Mouse (Mus musculus) forebrain, embryonic 11.5 days (tissue): Measurements from ENCODE around the gene Adamts12. TPM values are rescaled to one million over a fixed set of nuclear protein-coding genes. Genes with fewer than 3 reads are reported as not detected.

Experiments used
- ATAC-seq: fragments of 200-750 bp; cut with Nextera tagmentation; replicated peaks from 2 replicates; pipeline ENCODE4 v1.8.0; 2017; ENCODE audit warnings: moderate TSS enrichment; ENCODE audit not compliant: low FRiP score
- DNase-seq: peaks from one replicate; pipeline ENCODE4 v3.0.0-alpha.2; 2017; ENCODE audit warnings: low spot score
- H3K27ac ChIP-seq: fragments of 300-500 bp; sonication (generic); 2 replicates; pipeline ENCODE4 v1.5.1; 2014; ENCODE audit warnings: low read depth, low read length
- H3K27me3 ChIP-seq: fragments of 300-500 bp; sonication (generic); 2 replicates; pipeline ENCODE4 v1.6.1; 2014; ENCODE audit warnings: mild to moderate bottlenecking, low read length, mixed read lengths; ENCODE audit not compliant: control insufficient read depth, insufficient read depth
- H3K36me3 ChIP-seq: fragments of 300-500 bp; sonication (generic); 2 replicates; pipeline ENCODE4 v1.6.1; 2014; ENCODE audit warnings: mild to moderate bottlenecking, low read length, moderate library complexity, mixed read lengths; ENCODE audit not compliant: control insufficient read depth, insufficient read depth
- H3K4me1 ChIP-seq: fragments of 300-500 bp; sonication (generic); replicated peaks from 2 replicates; pipeline ENCODE4 v1.6.1; 2014; ENCODE audit warnings: low read length, mixed read lengths; ENCODE audit not compliant: control insufficient read depth, insufficient read depth
- H3K4me2 ChIP-seq: fragments of 300-500 bp; sonication (generic); 2 replicates; pipeline ENCODE4 v1.6.1; 2014; ENCODE audit warnings: low read depth, mild to moderate bottlenecking, low read length, moderate library complexity, mixed read lengths; ENCODE audit not compliant: severe bottlenecking
- H3K4me3 ChIP-seq: fragments of 300-500 bp; sonication (generic); 2 replicates; pipeline ENCODE4 v1.5.1; 2014; ENCODE audit warnings: low read depth, low read length
- H3K9ac ChIP-seq: fragments of 300-500 bp; sonication (generic); 2 replicates; pipeline ENCODE4 v1.6.1; 2014; ENCODE audit warnings: low read length
- H3K9me3 ChIP-seq: fragments of 300-500 bp; sonication (generic); 2 replicates; pipeline ENCODE4 v1.6.1; 2016; ENCODE audit warnings: low read length, mixed read lengths; ENCODE audit not compliant: control insufficient read depth
- WGBS: fragments of 180-500 bp; shearing (Covaris S2); extraction: QIAGEN DNeasy Blood & Tissue Kit; methylation state at CpG from one replicate; pipeline ENCODE4 v1.1.7; 2014; 5-methylcytosine and 5-hydroxymethylcytosine counted together
- polyA plus RNA-seq: library from polyadenylated mRNA; unstranded; fragments of >200 nt; fragmentation: Nextera tagmentation; extraction: Ambion mirVana; gene quantifications from 2 replicates; pipeline ENCODE4 v1.2.1, GENCODE M21; 2014

Gene Adamts12
- polyA plus RNA-seq, 1 experiment from 2014 or later: 2.1 TPM

GRCm38 (mm10) chr15:11198246-11198795 lies 133.7 kb downstream of the Adamts12 start:
- WGBS: 79% methylated on average over 7 of the region's 7 CpGs
- Histone ChIP-seq H3K4me1 (no peaks in the 10 kb centered on the region), H3K4me3 (no peak overlapping the region), H3K27ac (no peak overlapping the region), H3K9ac (no peak overlapping the region), H3K27me3 (no peaks in the 10 kb centered on the region), H3K4me2 (no peak overlapping the region), H3K36me3 (no peaks in the 10 kb centered on the region), H3K9me3 (no peaks in the 10 kb centered on the region)
- no peak for DNase-seq
- no peak for ATAC-seq

GRCm38 (mm10) chr15:11203084-11203483 lies 138.5 kb downstream of the Adamts12 start:
- H3K36me3 ChIP-seq: no peaks in the 10 kb centered on the region
- no peaks in the 10 kb centered on the region for H3K4me1 ChIP-seq
- no peaks in the 10 kb centered on the region for H3K27me3 ChIP-seq
- no peak overlapping the region for H3K9ac ChIP-seq
- no peak overlapping the region for H3K27ac ChIP-seq
- no peak overlapping the region for H3K4me3 ChIP-seq
- WGBS: 87% methylated on average over 6 of the region's 6 CpGs
- no peaks in the 10 kb centered on the region for H3K9me3 ChIP-seq
- no peak for ATAC-seq
- no peak overlapping the region for H3K4me2 ChIP-seq
- no peak for DNase-seq

DNA sequence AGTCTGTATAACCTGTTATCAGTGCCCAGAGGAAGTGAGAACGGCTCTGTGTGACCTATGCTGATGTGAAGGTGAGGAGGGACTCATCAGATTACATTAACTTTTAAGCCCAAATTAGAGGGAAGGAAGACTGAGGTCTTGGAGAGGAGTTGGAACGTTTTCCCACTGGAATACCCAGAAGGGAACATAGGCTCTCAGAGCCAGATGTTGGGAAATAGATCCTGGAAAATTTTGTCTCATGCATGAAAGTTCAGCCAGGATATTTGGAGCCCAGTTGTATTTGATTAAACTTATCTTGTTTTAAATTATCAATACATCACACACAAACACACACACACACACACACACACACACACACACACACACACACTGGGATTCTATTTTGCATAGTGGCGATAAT lies 140.3 kb downstream of the Adamts12 start:
- WGBS: 81% methylated on average over 3 of the region's 3 CpGs
- no peaks in the 10 kb centered on the region for H3K4me1 ChIP-seq
- H3K4me3 ChIP-seq: no peak overlapping the region
- H3K9me3 ChIP-seq: no peaks in the 10 kb centered on the region
- H3K27me3 ChIP-seq: no peaks in the 10 kb centered on the region
- H3K4me2 ChIP-seq: no peak overlapping the region
- H3K9ac ChIP-seq: no peak overlapping the region
- no peaks in the 10 kb centered on the region for H3K36me3 ChIP-seq
- no peak for DNase-seq
- ATAC-seq: no peak
- H3K27ac ChIP-seq: no peak overlapping the region

- no peak for ATAC-seq
- no peak overlapping the region for H3K4me2 ChIP-seq
These were observed 146.4 kb downstream of the Adamts12 start for GRCm38 (mm10) chr15:11210976-11211375.

GRCm38 (mm10) chr15:11233906-11234632 lies 169.5 kb downstream of the Adamts12 start:
- no peak for DNase-seq
- Histone ChIP-seq H3K4me3 (no peak overlapping the region), H3K27me3 (no peaks in the 10 kb centered on the region), H3K4me2 (no peak overlapping the region), H3K9ac (no peak overlapping the region), H3K4me1 (no peaks in the 10 kb centered on the region), H3K36me3 (no peaks in the 10 kb centered on the region), H3K9me3 (no peaks in the 10 kb centered on the region), H3K27ac (no peak overlapping the region)
- no peak for ATAC-seq
- WGBS: 87% methylated on average over 4 of the region's 4 CpGs

More at GRCm38 (mm10) chr15:11210976-11211375, 146.4 kb downstream of the Adamts12 start:
- Histone ChIP-seq H3K4me3 (no peak overlapping the region), H3K4me1 (no peaks in the 10 kb centered on the region), H3K9me3 (no peaks in the 10 kb centered on the region), H3K36me3 (no peaks in the 10 kb centered on the region), H3K9ac (no peak overlapping the region), H3K27me3 (no peaks in the 10 kb centered on the region), H3K27ac (no peak overlapping the region)
- DNase-seq: no peak
- 72% methylated on average over 6 of the region's 6 CpGs for WGBS

DNA sequence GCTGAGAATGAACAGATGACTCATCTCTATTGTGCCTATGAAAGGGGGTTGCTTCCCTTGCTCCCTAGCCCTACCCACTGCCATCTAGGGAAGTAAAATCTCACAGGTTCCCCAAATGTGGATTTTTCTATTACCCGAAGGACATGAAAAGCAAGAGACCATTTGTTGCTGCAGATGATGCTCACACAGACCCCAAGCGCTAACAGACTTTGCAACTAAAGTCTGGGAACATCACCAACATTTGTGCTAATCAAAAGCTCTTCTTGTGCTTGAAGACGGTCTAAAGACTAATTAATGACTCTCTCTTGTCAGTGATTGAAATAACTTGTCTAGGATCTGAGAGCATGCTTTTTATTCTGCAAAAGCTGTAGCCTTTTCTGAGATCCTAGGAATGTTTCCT lies 175.8 kb downstream of the Adamts12 start:
- DNase-seq: no peak
- H3K4me1 ChIP-seq: no peaks in the 10 kb centered on the region
- H3K4me3 ChIP-seq: no peak overlapping the region
- H3K36me3 ChIP-seq: no peaks in the 10 kb centered on the region
- no peak overlapping the region for H3K9ac ChIP-seq
- ATAC-seq: no peak
- WGBS: 87% methylated on average over 3 of the region's 3 CpGs
- H3K27me3 ChIP-seq: no peaks in the 10 kb centered on the region
- no peak overlapping the region for H3K27ac ChIP-seq
- H3K4me2 ChIP-seq: no peak overlapping the region
- H3K9me3 ChIP-seq: no peaks in the 10 kb centered on the region

DNA sequence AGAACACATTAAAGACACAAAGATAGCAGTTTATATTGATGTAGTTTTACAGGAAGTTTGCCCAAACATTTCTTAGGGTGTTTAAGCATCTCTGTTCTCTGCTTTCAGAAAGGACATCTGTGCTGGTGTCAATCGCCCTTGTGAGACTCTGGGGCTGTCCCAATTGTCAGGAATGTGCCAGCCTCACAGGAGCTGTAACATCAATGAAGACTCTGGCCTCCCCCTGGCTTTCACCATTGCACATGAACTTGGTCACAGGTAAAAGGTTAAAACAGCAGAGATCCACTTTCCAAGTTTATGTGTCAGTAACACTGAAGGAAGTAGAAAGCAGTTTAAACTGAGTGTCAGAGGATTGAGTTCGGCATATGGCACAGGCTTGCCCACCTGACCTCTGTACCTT lies 176.7 kb downstream of the Adamts12 start:
- H3K9me3 ChIP-seq: no peaks in the 10 kb centered on the region
- no peaks in the 10 kb centered on the region for H3K4me1 ChIP-seq
- H3K36me3 ChIP-seq: no peaks in the 10 kb centered on the region
- H3K27me3 ChIP-seq: no peaks in the 10 kb centered on the region
- H3K9ac ChIP-seq: no peak overlapping the region
- no peak overlapping the region for H3K27ac ChIP-seq
- H3K4me3 ChIP-seq: no peak overlapping the region
- WGBS: 79% methylated on average over 2 of the region's 2 CpGs
- ATAC-seq: no peak
- H3K4me2 ChIP-seq: no peak overlapping the region
- no peak for DNase-seq

- Histone ChIP-seq H3K27me3 (no peaks in the 10 kb centered on the region), H3K9ac (no peak overlapping the region), H3K36me3 (no peaks in the 10 kb centered on the region), H3K4me2 (no peak overlapping the region), H3K4me1 (no peaks in the 10 kb centered on the region), H3K9me3 (no peaks in the 10 kb centered on the region), H3K4me3 (no peak overlapping the region), H3K27ac (no peak overlapping the region)
- 90% methylated on average over 1 of the region's 1 CpGs for WGBS
- no peak for ATAC-seq
- no peak for DNase-seq
These were observed 181.8 kb downstream of the Adamts12 start for GRCm38 (mm10) chr15:11246402-11246801.
